Mouse (Mus musculus) neural tube, embryonic 14.5 days (tissue): ENCODE measurements around the gene Spaar. TPM values are rescaled to one million over a fixed set of nuclear protein-coding genes. Genes with fewer than 3 reads are reported as not detected.

Source experiments
- ATAC-seq: fragments of 200-750 bp; cut with Nextera tagmentation; 2 replicates; pipeline ENCODE4 v1.8.0; 2017; ENCODE audit warnings: low read depth, mild to moderate bottlenecking, moderate TSS enrichment, moderate library complexity
- H3K27ac ChIP-seq: fragments of 300-500 bp; sonication (generic); 2 replicates; pipeline ENCODE4 v1.5.1; 2014; ENCODE audit warnings: low read depth, mild to moderate bottlenecking, control low read depth, low read length, moderate library complexity, mixed read lengths
- H3K27me3 ChIP-seq: fragments of 300-500 bp; sonication (generic); 2 replicates; pipeline ENCODE4 v1.6.1; 2014; ENCODE audit warnings: low read length; ENCODE audit not compliant: control insufficient read depth, insufficient read depth
- H3K36me3 ChIP-seq: fragments of 300-500 bp; sonication (generic); 2 replicates; pipeline ENCODE4 v1.6.1; 2014; ENCODE audit warnings: low read length, mixed read lengths; ENCODE audit not compliant: control insufficient read depth, insufficient read depth
- H3K4me1 ChIP-seq: fragments of 300-500 bp; sonication (generic); 2 replicates; pipeline ENCODE4 v1.6.1; 2014; ENCODE audit warnings: low read length; ENCODE audit not compliant: control insufficient read depth, insufficient read depth
- H3K4me2 ChIP-seq: fragments of 300-500 bp; sonication (generic); 2 replicates; pipeline ENCODE4 v1.6.1; 2014; ENCODE audit warnings: mild to moderate bottlenecking, low read depth, low read length, control low read depth
- H3K4me3 ChIP-seq: fragments of 300-500 bp; sonication (generic); 2 replicates; pipeline ENCODE4 v1.5.1; 2014; ENCODE audit warnings: low read depth, low read length, control low read depth, mixed read lengths
- H3K9ac ChIP-seq: fragments of 300-500 bp; sonication (generic); replicated peaks from 2 replicates; pipeline ENCODE4 v1.6.1; 2014; ENCODE audit warnings: low read depth, mild to moderate bottlenecking, control low read depth, low read length, mixed read lengths
- H3K9me3 ChIP-seq: fragments of 300-500 bp; sonication (generic); 2 replicates; pipeline ENCODE4 v1.6.1; 2016; ENCODE audit warnings: low read length; ENCODE audit not compliant: control insufficient read depth
- WGBS: fragments of 180-500 bp; shearing (Covaris S2); extraction: QIAGEN DNeasy Blood & Tissue Kit; methylation state at CpG from one replicate; pipeline ENCODE4 v1.1.7; 2014; 5-methylcytosine and 5-hydroxymethylcytosine counted together
- polyA plus RNA-seq: library from polyadenylated mRNA; unstranded; fragments of >200 nt; fragmentation: Nextera tagmentation; extraction: Ambion mirVana; gene quantifications from 2 replicates; pipeline ENCODE4 v1.2.1, GENCODE M21; 2014

Spaar gene
- polyA plus RNA-seq, 1 experiment from 2014 or later: not detected

DNA sequence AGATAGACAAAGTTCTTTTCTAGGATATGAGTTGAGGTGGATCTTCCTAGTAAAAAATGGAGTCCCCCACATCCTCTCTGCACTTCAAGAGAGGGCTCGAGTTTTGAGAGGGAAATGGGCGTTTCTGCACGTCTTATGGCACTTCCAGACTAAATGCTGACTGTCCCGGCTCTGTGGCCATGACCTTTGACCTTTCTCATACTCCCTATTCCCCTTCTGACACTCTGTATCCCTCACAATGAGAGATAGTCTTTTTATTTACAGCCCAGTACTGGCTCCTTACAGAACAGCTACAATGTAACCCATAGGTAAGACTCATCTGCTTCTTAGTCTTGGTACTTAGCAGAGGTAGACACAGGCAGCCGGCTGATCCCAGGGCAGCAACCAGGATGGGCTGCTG is 11.7 kb downstream of the Spaar start:
- no peak overlapping the region for H3K4me2 ChIP-seq
- H3K9me3 ChIP-seq: no peaks in the 10 kb centered on the region
- no peaks in the 10 kb centered on the region for H3K36me3 ChIP-seq
- H3K4me1 ChIP-seq: no peaks in the 10 kb centered on the region
- no peak for ATAC-seq
- H3K4me3 ChIP-seq: no peak overlapping the region
- H3K27me3 ChIP-seq: no peaks in the 10 kb centered on the region
- H3K27ac ChIP-seq: no peak overlapping the region
- WGBS: 67% methylated on average over 5 of the region's 5 CpGs
- H3K9ac ChIP-seq: no peak overlapping the region

- H3K9ac ChIP-seq: no peak overlapping the region
- H3K4me1 ChIP-seq: no peaks in the 10 kb centered on the region
- 26% methylated on average over 4 of the region's 4 CpGs for WGBS
- no peaks in the 10 kb centered on the region for H3K36me3 ChIP-seq
- H3K4me3 ChIP-seq: no peak overlapping the region
- no peak overlapping the region for H3K27ac ChIP-seq
- ATAC-seq: no peak
- H3K4me2 ChIP-seq: no peak overlapping the region
- H3K27me3 ChIP-seq: no peaks in the 10 kb centered on the region
- H3K9me3 ChIP-seq: no peaks in the 10 kb centered on the region
These were observed 12.8 kb downstream of the Spaar start for GRCm38 (mm10) chr4:43742637-43743036.

DNA sequence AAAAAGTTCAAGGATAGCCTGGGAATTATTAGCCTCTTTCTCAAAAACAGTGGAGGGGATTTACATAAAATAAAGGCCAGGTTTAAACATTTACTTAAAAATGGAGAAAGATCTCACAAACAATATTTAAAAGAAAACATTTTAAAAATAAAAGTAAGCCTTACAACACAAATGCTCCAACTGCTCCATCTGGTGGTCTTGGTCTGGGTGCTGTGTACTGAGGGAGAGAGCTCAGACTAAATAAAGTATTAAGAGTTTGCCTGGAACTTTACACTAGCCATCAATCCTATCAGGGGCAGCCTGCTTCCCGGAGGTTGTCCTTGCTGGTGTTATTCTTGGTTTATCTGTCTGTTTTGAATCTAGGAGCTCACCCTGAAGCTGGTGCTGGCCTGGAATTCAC is 13.3 kb downstream of the Spaar start:
- 58% methylated on average over 1 of the region's 1 CpGs for WGBS
- Histone ChIP-seq H3K4me2 (no peak overlapping the region), H3K9me3 (no peaks in the 10 kb centered on the region), H3K9ac (no peak overlapping the region), H3K4me1 (no peaks in the 10 kb centered on the region), H3K27me3 (no peaks in the 10 kb centered on the region), H3K4me3 (no peak overlapping the region), H3K27ac (no peak overlapping the region), H3K36me3 (no peaks in the 10 kb centered on the region)
- no peak for ATAC-seq

DNA sequence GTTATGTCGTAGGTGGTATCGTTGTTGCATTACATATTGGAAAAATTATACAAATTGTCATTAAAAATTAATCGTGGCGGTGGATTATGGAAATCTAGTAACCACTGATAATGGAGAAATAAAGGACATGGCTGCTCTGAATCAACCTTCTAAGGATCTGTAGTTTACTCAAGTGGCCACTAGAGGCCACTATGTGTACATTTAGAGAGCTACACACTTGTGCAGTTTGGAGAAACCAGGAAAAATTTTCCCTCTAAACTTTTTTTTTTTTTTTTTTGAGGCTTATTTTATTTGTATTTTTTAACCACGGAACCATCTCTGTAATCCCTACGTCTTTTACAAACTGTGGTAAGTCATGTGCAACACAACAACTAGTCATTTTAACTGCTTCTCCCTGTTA is 15.4 kb downstream of the Spaar start:
- H3K9ac ChIP-seq: no peak overlapping the region
- 21% methylated on average over 6 of the region's 6 CpGs for WGBS
- no peaks in the 10 kb centered on the region for H3K36me3 ChIP-seq
- no peak for ATAC-seq
- H3K27me3 ChIP-seq: no peaks in the 10 kb centered on the region
- no peaks in the 10 kb centered on the region for H3K9me3 ChIP-seq
- no peak overlapping the region for H3K27ac ChIP-seq
- H3K4me1 ChIP-seq: no peaks in the 10 kb centered on the region
- no peak overlapping the region for H3K4me3 ChIP-seq
- no peak overlapping the region for H3K4me2 ChIP-seq

GRCm38 (mm10) chr4:43757213-43757612 is 27.4 kb downstream of the Spaar start:
- no peak for ATAC-seq
- Histone ChIP-seq H3K4me1 (no peaks in the 10 kb centered on the region), H3K27ac (no peak overlapping the region), H3K4me2 (no peak overlapping the region), H3K9me3 (no peaks in the 10 kb centered on the region), H3K9ac (no peak overlapping the region), H3K27me3 (no peaks in the 10 kb centered on the region), H3K36me3 (no peaks in the 10 kb centered on the region), H3K4me3 (no peak overlapping the region)
- 84% methylated on average over 6 of the region's 6 CpGs for WGBS

- no peaks in the 10 kb centered on the region for H3K9me3 ChIP-seq
- H3K4me2 ChIP-seq: no peak overlapping the region
- no peaks in the 10 kb centered on the region for H3K36me3 ChIP-seq
- no peak overlapping the region for H3K9ac ChIP-seq
- H3K27ac ChIP-seq: no peak overlapping the region
- no peaks in the 10 kb centered on the region for H3K27me3 ChIP-seq
- H3K4me1 ChIP-seq: no peaks in the 10 kb centered on the region
- no peak overlapping the region for H3K4me3 ChIP-seq
- 79% methylated on average over 21 of the region's 21 CpGs for WGBS
- ATAC-seq: no peak
These were observed 30.0 kb downstream of the Spaar start for GRCm38 (mm10) chr4:43759571-43760418.

DNA sequence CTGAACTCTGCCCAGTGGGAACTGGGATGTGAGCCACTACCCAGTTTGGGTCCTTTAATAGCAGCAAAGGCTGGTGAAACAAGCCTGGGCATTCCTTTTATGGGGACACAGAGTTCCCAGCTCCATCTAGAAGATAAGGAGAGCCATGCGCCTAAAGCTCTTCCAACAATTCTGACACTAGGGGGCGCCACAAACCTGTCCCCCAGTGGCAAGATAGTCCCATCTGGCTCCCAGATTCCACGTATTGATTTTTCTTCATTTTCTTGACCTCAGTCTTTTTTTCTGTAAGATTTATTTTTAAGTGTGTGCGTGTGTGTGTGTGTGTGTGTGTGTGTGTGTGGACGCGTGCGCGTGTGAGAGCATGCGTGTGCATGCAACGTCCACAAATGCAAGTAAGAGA is 30.6 kb downstream of the Spaar start:
- H3K27ac ChIP-seq: no peak overlapping the region
- no peaks in the 10 kb centered on the region for H3K4me1 ChIP-seq
- H3K4me3 ChIP-seq: no peak overlapping the region
- H3K4me2 ChIP-seq: no peak overlapping the region
- H3K36me3 ChIP-seq: no peaks in the 10 kb centered on the region
- no peak overlapping the region for H3K9ac ChIP-seq
- no peaks in the 10 kb centered on the region for H3K27me3 ChIP-seq
- WGBS: 73% methylated on average over 10 of the region's 10 CpGs
- H3K9me3 ChIP-seq: no peaks in the 10 kb centered on the region
- no peak for ATAC-seq

DNA sequence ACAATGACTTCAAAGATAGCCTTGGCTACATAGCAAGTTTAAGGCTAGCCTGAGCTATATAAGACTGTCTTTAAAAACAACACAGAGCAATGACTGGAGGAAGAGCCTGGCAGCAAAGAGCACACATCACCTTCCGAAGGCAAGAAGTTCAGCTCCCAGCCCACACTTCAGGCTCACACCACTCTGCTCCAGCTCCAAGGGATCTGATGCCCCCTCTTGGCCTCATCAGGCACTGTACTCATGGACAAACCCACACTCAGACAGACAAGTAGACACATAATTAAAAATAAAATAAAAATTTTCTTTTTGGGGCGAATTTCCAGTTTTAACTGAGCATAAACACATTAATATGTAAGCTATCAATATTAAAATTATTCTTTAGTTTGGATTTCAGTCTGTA is 31.5 kb downstream of the Spaar start:
- Histone ChIP-seq H3K9ac (no peak overlapping the region), H3K9me3 (no peaks in the 10 kb centered on the region), H3K4me3 (no peak overlapping the region), H3K27me3 (no peaks in the 10 kb centered on the region), H3K4me2 (no peak overlapping the region), H3K27ac (no peak overlapping the region), H3K4me1 (no peaks in the 10 kb centered on the region), H3K36me3 (no peaks in the 10 kb centered on the region)
- no peak for ATAC-seq
- 80% methylated on average over 2 of the region's 2 CpGs for WGBS

- Histone ChIP-seq H3K27me3 (no peaks in the 10 kb centered on the region), H3K27ac (no peak overlapping the region), H3K4me1 (no peaks in the 10 kb centered on the region), H3K36me3 (no peaks in the 10 kb centered on the region), H3K4me3 (no peak overlapping the region), H3K9ac (no peak overlapping the region), H3K9me3 (no peaks in the 10 kb centered on the region), H3K4me2 (no peak overlapping the region)
- 31% methylated on average over 7 of the region's 7 CpGs for WGBS
- no peak for ATAC-seq
These were observed 33.6 kb downstream of the Spaar start for GRCm38 (mm10) chr4:43763410-43763809.
